Mouse (Mus musculus): ENCODE results near the gene Eid3. TPM values are rescaled to one million over a fixed set of nuclear protein-coding genes. Genes with fewer than 3 reads are reported as not detected.

Gene Eid3
- total RNA-seq, 2 experiments from 2014 or later = 1.8 to 2.1 TPM

GRCm38 (mm10) chr10:82908526-82908925, 42.1 kb downstream of the Eid3 start:
- no peak for DNase-seq (ENCODE audit: low spot score in 2 of 2)

GRCm38 (mm10) chr10:82909382-82909781, 43.0 kb downstream of the Eid3 start:
- DNase-seq (ENCODE audit: low spot score in 2 of 2) = peak in 1 of 2 experiments; percentile 59

GRCm38 (mm10) chr10:82910198-82910597, 43.8 kb downstream of the Eid3 start:
- no peak for DNase-seq (ENCODE audit: low spot score in 2 of 2)

- no peak for DNase-seq (ENCODE audit: low spot score in 2 of 2)
Observed at GRCm38 (mm10) chr10:82913238-82913637, 46.8 kb downstream of the Eid3 start.

- DNase-seq (ENCODE audit: low spot score in 2 of 2) = no peak
Observed at GRCm38 (mm10) chr10:82913772-82914171, 47.3 kb downstream of the Eid3 start.

Other genes with a start within 250 kb of the Eid3 start
- 10 to 100 TPM; 20.5 to 23.5 TPM for gene 1190007I07Rik, start 243.4 kb upstream of the Eid3 start, total RNA-seq (2021)
- gene Tdg, start 236.8 kb upstream of the Eid3 start, total RNA-seq (2021) = 10 to 100 TPM; 24.1 to 33.7 TPM
- 10 to 100 TPM; 15.8 to 17.4 TPM for gene Glt8d2, start 176.0 kb upstream of the Eid3 start, total RNA-seq (2021)
- 10 to 100 TPM; 33.5 to 45.0 TPM for gene Hcfc2, start 170.5 kb upstream of the Eid3 start, total RNA-seq (2021)
- gene Nfyb, start 102.5 kb upstream of the Eid3 start, total RNA-seq (2021) = 10 to 100 TPM; 28.6 to 31.6 TPM
- 10 to 100 TPM; 42.2 to 43.2 TPM for gene Txnrd1, start 32.7 kb upstream of the Eid3 start, total RNA-seq (2021)
- 1 to 10 TPM; 2.3 to 2.6 TPM for gene Chst11, start 118.9 kb downstream of the Eid3 start, total RNA-seq (2021)